Mouse (Mus musculus) midbrain, embryonic 11.5 days (tissue): Measurements from ENCODE around the gene Psme1. TPM values are rescaled to one million over a fixed set of nuclear protein-coding genes. Genes with fewer than 3 reads are reported as not detected.

Experiments
- ATAC-seq: fragments of 200-750 bp; cut with Nextera tagmentation; 2 replicates; pipeline ENCODE4 v1.8.0; 2017; ENCODE audit warnings: moderate TSS enrichment, moderate library complexity; ENCODE audit not compliant: low FRiP score
- DNase-seq: peaks from one replicate; pipeline ENCODE4 v3.0.0; 2015; ENCODE audit warnings: low spot score; ENCODE audit errors: missing footprints
- H3K27ac ChIP-seq: fragments of 300-500 bp; sonication (generic); 2 replicates; pipeline ENCODE4 v1.5.1; 2014; ENCODE audit warnings: low read depth, low read length
- H3K27me3 ChIP-seq: fragments of 300-500 bp; sonication (generic); 2 replicates; pipeline ENCODE4 v1.6.1; 2014; ENCODE audit warnings: mild to moderate bottlenecking, low read length, moderate library complexity, mixed read lengths; ENCODE audit not compliant: control insufficient read depth, insufficient read depth
- H3K36me3 ChIP-seq: fragments of 300-500 bp; sonication (generic); 2 replicates; pipeline ENCODE4 v1.6.1; 2014; ENCODE audit warnings: mild to moderate bottlenecking, low read length, moderate library complexity, mixed read lengths; ENCODE audit not compliant: control insufficient read depth, insufficient read depth
- H3K4me1 ChIP-seq: fragments of 300-500 bp; sonication (generic); 2 replicates; pipeline ENCODE4 v1.6.1; 2014; ENCODE audit warnings: low read length; ENCODE audit not compliant: control insufficient read depth, insufficient read depth
- H3K4me2 ChIP-seq: fragments of 300-500 bp; sonication (generic); 2 replicates; pipeline ENCODE4 v1.6.1; 2014; ENCODE audit warnings: mild to moderate bottlenecking, moderate library complexity
- H3K4me3 ChIP-seq: fragments of 300-500 bp; sonication (generic); 2 replicates; pipeline ENCODE4 v1.5.1; 2014; ENCODE audit warnings: low read depth, low read length
- H3K9ac ChIP-seq: fragments of 300-500 bp; sonication (generic); 2 replicates; pipeline ENCODE4 v1.6.1; 2014; ENCODE audit warnings: low read length
- H3K9me3 ChIP-seq: fragments of 300-500 bp; sonication (generic); 2 replicates; pipeline ENCODE4 v1.6.1; 2016; ENCODE audit warnings: low read length; ENCODE audit not compliant: control insufficient read depth
- WGBS: fragments of 180-500 bp; shearing (Covaris S2); extraction: QIAGEN DNeasy Blood & Tissue Kit; methylation state at CpG from one replicate; pipeline ENCODE4 v1.1.7; 2014; 5-methylcytosine and 5-hydroxymethylcytosine counted together
- polyA plus RNA-seq: library from polyadenylated mRNA; unstranded; fragments of >200 nt; fragmentation: Nextera tagmentation; extraction: Ambion mirVana; gene quantifications from 2 replicates; pipeline ENCODE4 v1.2.1, GENCODE M21; 2014

Gene Psme1
- polyA plus RNA-seq = 111 and 114 TPM in 2 replicates

DNA sequence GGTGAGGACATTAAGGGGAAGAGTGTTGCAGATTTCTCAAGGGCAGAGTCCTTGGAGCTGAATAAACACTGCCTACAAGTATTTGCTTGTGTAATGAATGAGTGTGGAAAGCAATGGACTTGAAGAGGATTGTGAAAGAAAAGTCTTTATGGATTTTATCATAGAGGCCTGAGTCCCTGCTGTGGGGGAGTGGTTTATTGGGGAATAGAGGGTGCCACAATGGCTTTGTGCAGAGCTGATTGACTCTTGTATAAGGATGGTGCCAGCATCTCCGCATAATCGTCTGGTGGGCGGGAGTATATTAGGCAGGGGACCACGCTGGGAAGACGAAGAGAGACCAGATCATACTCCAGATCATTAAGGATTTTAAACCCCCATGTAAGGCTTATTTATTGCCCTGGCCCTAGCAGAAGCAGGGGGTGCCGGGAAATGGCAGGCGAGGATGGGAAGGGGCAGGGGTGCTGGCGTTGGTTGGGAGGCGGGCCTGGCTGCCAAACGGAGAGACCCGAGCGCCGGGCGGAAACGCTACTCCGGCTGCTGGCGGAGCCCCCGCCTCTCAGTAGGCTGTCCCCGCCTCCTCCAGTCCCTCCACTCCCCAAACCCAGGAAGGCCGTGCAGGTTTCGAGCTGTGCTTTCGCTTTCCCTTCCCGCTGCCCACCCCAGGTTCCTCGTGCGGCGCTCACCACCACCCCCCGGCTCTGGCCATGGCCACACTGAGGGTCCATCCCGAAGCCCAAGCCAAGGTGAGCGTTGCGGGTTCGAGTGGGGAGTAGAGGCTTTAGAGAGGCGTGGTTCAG, at the start of gene Psme1:
TSS of gene Psme1 (plus strand) at position 253 of the 797 bp plus-strand sequence.
- peak; percentile 95 for DNase-seq
- H3K27me3 ChIP-seq = no peaks in the 10 kb centered on the region
- under 1% methylated on average over 32 of the region's 32 CpGs for WGBS
- peaks cover 11% of the 10 kb centered on the region for H3K4me1 ChIP-seq
- H3K9ac ChIP-seq = peak within 1 kb of the TSS; percentile 90
- peak; percentile 85 for ATAC-seq
- H3K4me3 ChIP-seq = peak within 1 kb of the TSS; percentile 57
- peak within 1 kb of the TSS; percentile 80 for H3K4me2 ChIP-seq
- H3K27ac ChIP-seq = peak within 1 kb of the TSS; percentile 45
- H3K36me3 ChIP-seq = peaks cover 9% of the 10 kb centered on the region; the same call in 1 of the 2 replicates
- no peaks in the 10 kb centered on the region for H3K9me3 ChIP-seq

GRCm38 (mm10) chr14:55536116-55536745, 41.7 kb upstream of the Psme1 start:
- H3K4me1 ChIP-seq = peaks cover 8% of the 10 kb centered on the region; the same call in 1 of the 2 replicates
- H3K36me3 ChIP-seq = no peaks in the 10 kb centered on the region
- no peaks in the 10 kb centered on the region for H3K9me3 ChIP-seq
- H3K27me3 ChIP-seq = no peaks in the 10 kb centered on the region
- 57% methylated on average over 6 of the region's 6 CpGs for WGBS
- H3K9ac ChIP-seq = no peak overlapping the region
- H3K27ac ChIP-seq = no peak overlapping the region
- no peak for ATAC-seq
- H3K4me3 ChIP-seq = no peak overlapping the region
- no peak overlapping the region for H3K4me2 ChIP-seq
- DNase-seq = no peak

- Histone ChIP-seq H3K4me2 (peak within 1 kb of the TSS; percentile 54), H3K4me1 (peaks cover 9% of the 10 kb centered on the region; the same call in 1 of the 2 replicates), H3K27me3 (no peaks in the 10 kb centered on the region), H3K9ac (peak within 1 kb of the TSS; percentile 43), H3K9me3 (no peaks in the 10 kb centered on the region), H3K27ac (0 out of 2 replicates have a peak within 1 kb of the TSS, but pooled peaks have one; percentile 1), H3K36me3 (no peaks in the 10 kb centered on the region; the same call in 1 of the 2 replicates), H3K4me3 (peak within 1 kb of the TSS; percentile 31)
- DNase-seq (peak; percentile 95), ATAC-seq (peak; percentile 89)
- WGBS = under 1% methylated on average over 32 of the region's 32 CpGs
Observed at GRCm38 (mm10) chr14:55540067-55540786, 37.7 kb upstream of the Psme1 start, which contains the start of gene Pck2. Pck2 (plus strand) TSS chr14:55540266.

DNA sequence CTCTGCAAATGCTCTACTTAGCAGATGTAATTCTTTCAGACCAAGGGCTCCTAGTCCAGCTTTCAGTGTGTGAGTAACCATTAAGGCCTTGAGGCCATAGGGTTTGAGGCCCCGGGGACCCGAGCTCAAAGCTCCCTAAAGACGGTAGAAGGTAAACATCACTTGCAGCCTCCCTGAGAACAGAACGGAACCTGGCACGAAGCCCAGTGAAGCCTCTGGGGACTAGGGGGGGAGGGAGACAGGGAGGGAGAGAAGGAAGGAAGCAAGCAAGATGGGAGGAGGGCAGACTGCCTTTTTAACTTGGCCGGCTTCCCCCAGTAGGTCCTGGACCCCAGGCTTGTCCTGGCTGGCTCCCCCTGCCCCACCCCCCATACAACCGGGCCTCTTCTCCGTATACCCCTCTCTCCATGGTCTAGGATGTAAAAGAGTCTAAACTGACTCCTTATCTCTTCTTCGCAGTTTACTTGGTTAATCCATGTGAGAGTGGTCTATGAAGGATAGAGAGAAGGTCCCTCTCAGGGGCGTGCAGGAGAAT, 37.1 kb upstream of the Psme1 start:
- peak overlapping the region; percentile 43 for H3K9ac ChIP-seq
- ATAC-seq (peak; percentile 4; the same call in 1 of the 2 replicates), DNase-seq (peak; percentile 92)
- 0 out of 2 replicates have a peak overlapping the region, but pooled peaks have one; percentile 1 for H3K27ac ChIP-seq
- H3K4me2 ChIP-seq = peak overlapping the region; percentile 54
- H3K4me3 ChIP-seq = peak overlapping the region; percentile 31
- peaks cover 9% of the 10 kb centered on the region; the same call in 1 of the 2 replicates for H3K4me1 ChIP-seq
- no peaks in the 10 kb centered on the region; the same call in 1 of the 2 replicates for H3K36me3 ChIP-seq
- 9% methylated on average over 10 of the region's 10 CpGs for WGBS
- no peaks in the 10 kb centered on the region for H3K27me3 ChIP-seq
- H3K9me3 ChIP-seq = no peaks in the 10 kb centered on the region

DNA sequence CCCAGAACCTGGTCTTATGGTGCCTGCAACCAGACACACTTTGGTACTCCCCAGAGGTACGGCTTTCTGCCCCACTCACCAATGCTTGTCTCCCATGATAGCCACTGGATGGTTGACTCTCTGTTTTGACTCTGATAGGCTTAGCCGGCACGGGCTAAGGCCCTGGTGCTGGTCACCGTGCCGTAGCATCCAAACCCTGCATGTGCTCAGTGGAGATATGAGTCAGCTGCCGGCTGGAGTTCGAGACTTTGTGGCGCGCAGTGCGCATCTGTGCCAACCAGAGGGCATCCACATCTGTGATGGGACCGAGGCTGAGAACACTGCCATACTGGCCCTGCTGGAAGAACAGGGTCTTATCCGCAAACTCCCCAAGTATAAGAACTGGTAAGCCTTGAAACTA, 35.7 kb upstream of the Psme1 start:
- Histone ChIP-seq H3K36me3 (no peaks in the 10 kb centered on the region; the same call in 1 of the 2 replicates), H3K4me3 (no peak overlapping the region), H3K9ac (no peak overlapping the region), H3K27me3 (no peaks in the 10 kb centered on the region), H3K4me2 (no peak overlapping the region), H3K4me1 (peaks cover 9% of the 10 kb centered on the region; the same call in 1 of the 2 replicates), H3K27ac (no peak overlapping the region), H3K9me3 (no peaks in the 10 kb centered on the region)
- WGBS = 95% methylated on average over 12 of the region's 12 CpGs
- ATAC-seq = no peak
- DNase-seq = no peak

DNA sequence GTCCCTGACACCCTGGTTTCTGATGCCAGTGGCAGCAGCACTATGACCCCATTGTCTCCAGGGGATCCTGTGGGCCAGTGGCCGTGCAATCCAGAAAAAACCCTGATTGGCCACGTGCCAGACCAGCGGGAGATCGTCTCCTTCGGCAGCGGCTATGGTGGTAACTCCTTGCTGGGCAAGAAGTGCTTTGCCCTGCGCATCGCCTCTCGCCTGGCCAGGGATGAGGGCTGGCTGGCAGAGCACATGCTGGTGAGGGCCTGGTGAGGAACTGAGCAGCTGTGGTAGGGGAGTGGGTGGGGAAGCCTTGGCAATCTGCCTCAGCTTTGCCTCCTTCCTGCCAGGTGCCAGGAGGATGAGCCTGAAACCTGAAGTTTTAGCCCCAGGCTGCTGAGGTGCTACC, 33.6 kb upstream of the Psme1 start:
- no peaks in the 10 kb centered on the region for H3K9me3 ChIP-seq

GRCm38 (mm10) chr14:55550191-55550590, 27.7 kb upstream of the Psme1 start:
- 88% methylated on average over 6 of the region's 6 CpGs for WGBS
- ATAC-seq = no peak

More for the DNA sequence above, 33.6 kb upstream of the Psme1 start:
- 91% methylated on average over 9 of the region's 9 CpGs for WGBS
- Histone ChIP-seq H3K27ac (no peak overlapping the region), H3K4me3 (no peak overlapping the region), H3K4me1 (peaks cover 9% of the 10 kb centered on the region; the same call in 1 of the 2 replicates), H3K4me2 (no peak overlapping the region), H3K27me3 (no peaks in the 10 kb centered on the region), H3K9ac (no peak overlapping the region), H3K36me3 (no peaks in the 10 kb centered on the region; the same call in 1 of the 2 replicates)
- no peak for DNase-seq
- ATAC-seq = no peak

DNA sequence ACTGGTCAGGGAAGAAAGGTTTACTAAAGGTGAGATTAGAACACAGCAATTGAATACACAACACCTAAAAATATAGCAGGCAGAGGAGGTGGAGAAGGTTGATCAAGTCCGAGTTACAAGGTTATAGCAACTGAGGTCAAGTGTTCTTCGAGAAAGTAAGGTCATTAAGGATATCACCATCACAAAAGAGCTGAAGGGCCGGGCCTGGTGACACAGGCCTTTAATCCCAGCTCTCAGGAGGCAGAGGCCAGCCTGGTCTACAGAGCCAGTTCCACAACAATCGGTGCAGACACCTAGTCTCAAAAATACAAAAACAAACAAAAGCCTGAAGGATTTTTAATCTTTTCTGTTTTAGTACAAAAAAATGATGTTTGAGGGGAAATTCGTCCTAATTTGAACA, 26.6 kb upstream of the Psme1 start:
- Histone ChIP-seq H3K9me3 (no peaks in the 10 kb centered on the region), H3K27ac (no peak overlapping the region), H3K27me3 (no peaks in the 10 kb centered on the region), H3K36me3 (no peaks in the 10 kb centered on the region), H3K4me2 (no peak overlapping the region), H3K9ac (no peak overlapping the region), H3K4me3 (no peak overlapping the region), H3K4me1 (no peaks in the 10 kb centered on the region)
- DNase-seq (no peak), ATAC-seq (no peak)
- WGBS = 69% methylated on average over 5 of the region's 5 CpGs

More at GRCm38 (mm10) chr14:55550191-55550590, 27.7 kb upstream of the Psme1 start:
- Histone ChIP-seq H3K9me3 (no peaks in the 10 kb centered on the region), H3K27me3 (no peaks in the 10 kb centered on the region), H3K4me3 (no peak overlapping the region), H3K9ac (no peak overlapping the region), H3K4me1 (no peaks in the 10 kb centered on the region), H3K36me3 (no peaks in the 10 kb centered on the region), H3K27ac (no peak overlapping the region), H3K4me2 (no peak overlapping the region)
- no peak for DNase-seq
